Mouse (Mus musculus) embryonic stem cell, embryonic (primary cell): ENCODE measurements at regions not wholly inside any gene's neighbourhood (a gene's known extent, or its start where the extent isn't known, plus 50 kb on each side); places are given as distances from the start of the nearest gene placed in this dataset.
"Not testable (repeated sequence)": the region's sequence is repeated elsewhere in the genome, so short reads cannot be mapped to it uniquely, and the experiment has no call there.

ENCODE experiments used
- CTCF ChIA-PET, 4 experiments: fragments of 300-600 bp in 2 of 4; fragments of 350-600 bp in 2 of 4; sonication (Branson Sonifier 250); formaldehyde crosslinking; loops; one replicate each; lab custom pipeline; 2022; ENCODE audit warnings: inconsistent platforms in 2 of 4; lab: Charles Lee
- POLR2A ChIA-PET, 4 experiments: fragments of 300-600 bp in 2 of 4; fragments of 350-600 bp in 2 of 4; sonication (Branson Sonifier 250); formaldehyde crosslinking; loops; one replicate each; lab custom pipeline; 2022; ENCODE audit warnings: antibody characterized with exemption in 4 of 4, inconsistent platforms in 1 of 4; lab: Charles Lee

DNA sequence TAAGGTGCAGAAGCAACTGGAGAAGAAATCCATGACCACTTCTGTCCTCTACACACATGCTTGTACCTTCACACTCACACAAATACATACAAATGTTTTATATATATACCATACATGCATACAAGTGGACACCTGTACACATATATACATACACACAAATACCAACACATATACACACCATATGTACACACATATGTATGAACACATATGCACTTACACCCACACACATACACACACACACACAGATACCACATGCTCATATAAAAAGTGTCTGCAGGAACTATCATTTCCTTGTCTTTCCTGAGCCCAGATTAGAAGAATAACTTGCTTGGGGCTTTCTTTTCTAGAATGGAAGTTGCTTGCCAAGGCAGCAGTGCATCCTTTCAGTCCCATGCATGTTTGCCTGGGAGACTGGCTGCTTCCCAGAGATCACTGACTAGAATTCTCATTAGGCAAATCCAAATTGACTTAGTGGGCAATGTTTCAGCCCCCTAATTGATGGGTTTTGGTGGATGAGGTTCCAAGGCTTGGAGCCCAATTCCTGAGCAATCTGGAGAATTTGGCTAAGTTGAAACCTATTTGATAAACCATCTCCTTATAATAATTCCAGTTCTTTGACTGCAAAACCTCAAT is 169.2 kb upstream of the Hddc2 start:
- ChIA-PET POLR2A (no interaction called here), CTCF (no interaction called here)

- ChIA-PET CTCF (no interaction called here), POLR2A (no interaction called here)
Observed at GRCm38 (mm10) chr10:31144489-31144872, 168.7 kb upstream of the Hddc2 start.

GRCm38 (mm10) chr10:31173169-31173686 is 140.0 kb upstream of the Hddc2 start:
- POLR2A ChIA-PET: no interaction called here

GRCm38 (mm10) chr10:31189577-31189976 is 123.6 kb upstream of the Hddc2 start:
- CTCF ChIA-PET: no interaction called here
- POLR2A ChIA-PET: no interaction called here

More at GRCm38 (mm10) chr10:31173169-31173686, 140.0 kb upstream of the Hddc2 start:
- CTCF ChIA-PET: no interaction called here

GRCm38 (mm10) chr10:31212164-31212563 is 101.0 kb upstream of the Hddc2 start:
- CTCF ChIA-PET, POLR2A ChIA-PET: not testable (repeated sequence)

- ChIA-PET CTCF (no interaction called here), POLR2A (interaction anchor here in 1 of 4 experiments (0.6 kb wide), 1 partner anchor 14 kb away, joined by 3 read pairs; no protein-coding TSS in a partner anchor)
Observed at GRCm38 (mm10) chr10:31212778-31213454, 100.3 kb upstream of the Hddc2 start.

DNA sequence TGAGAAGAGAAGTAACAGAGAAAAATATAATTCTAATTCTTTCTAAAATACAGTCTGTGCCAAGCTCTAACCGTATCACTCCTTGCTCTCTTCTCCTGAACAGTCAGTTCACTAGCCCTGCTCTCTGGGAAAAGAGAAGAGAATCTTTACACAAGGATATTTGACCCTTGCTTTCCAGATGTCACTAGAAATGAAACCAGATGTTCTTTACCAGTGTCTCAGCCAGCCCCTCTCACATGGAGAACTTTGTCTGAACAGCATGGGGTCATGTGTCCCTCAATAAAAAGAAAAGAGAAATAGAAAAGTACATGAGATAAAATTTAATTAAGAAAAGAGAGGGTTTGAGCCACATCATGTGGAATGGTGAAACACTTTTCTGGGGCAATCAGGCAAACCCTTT is 91.3 kb upstream of the Hddc2 start:
- POLR2A ChIA-PET: no interaction called here
- CTCF ChIA-PET: no interaction called here

DNA sequence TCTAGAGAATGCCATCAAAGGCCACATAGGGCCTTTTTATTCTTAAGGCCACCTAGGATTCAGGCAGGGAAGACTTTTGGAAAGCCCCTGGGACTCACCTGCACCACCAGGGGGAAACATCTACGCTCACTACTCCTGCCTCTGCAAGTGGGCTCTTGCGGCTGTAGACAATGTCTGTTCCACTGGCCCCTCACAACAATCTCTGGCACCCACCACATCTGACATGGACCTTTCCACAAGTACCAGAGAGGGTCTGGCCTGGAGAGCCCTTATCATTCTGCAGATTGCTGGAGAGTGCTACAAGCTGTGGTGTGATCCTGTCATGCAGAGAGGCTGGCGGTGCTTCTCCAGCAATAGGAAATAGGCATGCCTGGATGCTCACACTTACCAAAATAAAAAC is 84.1 kb upstream of the Hddc2 start:
- ChIA-PET POLR2A (no interaction called here), CTCF (no interaction called here)

GRCm38 (mm10) chr10:31242442-31242966 is 70.7 kb upstream of the Hddc2 start:
- CTCF ChIA-PET: interaction anchor here in 1 of 4 experiments (0.5 kb wide), 1 partner anchor 256 kb away, joined by 4 read pairs; no protein-coding TSS in a partner anchor
- POLR2A ChIA-PET: no interaction called here

GRCm38 (mm10) chr10:31252584-31253381 is 60.4 kb upstream of the Hddc2 start:
- POLR2A ChIA-PET: no interaction called here
- CTCF ChIA-PET: no interaction called here

DNA sequence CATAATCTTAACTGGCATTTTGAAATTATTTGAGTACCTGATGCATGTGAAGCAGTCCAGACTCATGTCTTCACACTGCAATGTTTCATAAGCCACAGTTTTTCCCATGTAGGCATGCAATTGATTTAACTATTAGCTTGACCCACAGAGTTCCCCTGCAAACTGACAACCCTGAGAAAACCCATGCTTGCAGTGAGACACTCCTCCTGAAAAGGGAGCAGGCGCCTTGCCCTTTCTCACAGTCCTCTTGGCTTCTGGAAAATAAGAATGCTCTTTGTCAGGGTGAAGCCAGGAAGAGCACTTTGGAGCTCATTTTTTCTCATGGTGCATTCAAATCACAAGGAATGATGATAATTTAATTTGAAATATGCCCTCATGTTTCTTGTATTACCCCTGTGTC is 56.2 kb upstream of the Hddc2 start:
- ChIA-PET POLR2A (interaction anchor here in 2 of 4 experiments (0.6 to 0.7 kb wide), 3 partner anchors 212 to 1283 kb away, joined by 4 to 8 read pairs (median 5); no protein-coding TSS in a partner anchor), CTCF (no interaction called here)

- POLR2A ChIA-PET: no interaction called here
Observed at GRCm38 (mm10) chr10:31257611-31258010, 55.6 kb upstream of the Hddc2 start.

GRCm38 (mm10) chr10:31260914-31261313 is 52.3 kb upstream of the Hddc2 start:
- ChIA-PET CTCF (interaction anchor here in 1 of 4 experiments (0.6 kb wide), 1 partner anchor 13 kb away, joined by 4 read pairs; no protein-coding TSS in a partner anchor), POLR2A (no interaction called here)

More at GRCm38 (mm10) chr10:31257611-31258010, 55.6 kb upstream of the Hddc2 start:
- CTCF ChIA-PET: no interaction called here
